Mouse (Mus musculus) kidney, adult 2 months (tissue): ENCODE measurements around the gene Tenm3.

ENCODE experiments used
- CTCF ChIP-seq: fragments of 200-500 bp; conservative IDR thresholded peaks from 2 replicates; pipeline ENCODE4 v1.5.1; 2011; ENCODE audit warnings: low read depth, mild to moderate bottlenecking, control low read depth, low read length, moderate library complexity, mixed read lengths; ENCODE audit not compliant: insufficient read depth, insufficient read length
- POLR2A ChIP-seq: fragments of 200-500 bp; IDR thresholded peaks from one replicate; pipeline ENCODE4 v1.6.1; 2011; ENCODE audit warnings: low read depth, low read length, control low read depth

- TF ChIP-seq CTCF, result no peak
- TF ChIP-seq POLR2A, result no peak
Measured at GRCm38 (mm10) chr8:48812196-48812741, 31.5 kb downstream of the Tenm3 start.
